Comparison of ENCODE assay signal across 1 mouse cellular context in the genomic region with DNA sequence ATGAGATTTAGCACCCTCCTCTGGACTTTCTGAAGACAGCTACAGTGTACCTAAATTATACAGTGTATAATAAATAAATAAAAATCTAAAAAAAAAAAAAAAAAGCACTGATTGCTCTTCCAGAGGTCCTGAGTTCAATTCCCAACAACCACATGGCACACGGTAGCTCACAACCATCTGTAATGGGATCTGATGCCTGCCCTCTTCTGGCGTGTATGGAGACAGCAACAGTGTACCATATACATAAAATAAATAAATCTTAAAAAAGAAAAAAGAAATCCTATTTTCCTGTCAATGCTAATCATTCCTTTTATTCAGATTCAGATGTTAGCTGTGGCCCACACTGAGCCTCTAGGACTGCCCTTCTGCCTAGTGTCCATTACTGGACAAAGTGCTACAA.
A peak's percentile ranks its signal among the peaks of the same experiment; 100 is the strongest.
TF ChIP-seq lines count a peak whose summit lies in the region.

No protein-coding gene starts in this region.

TF ChIP-seq in MEL, 35 proteins besides CTCF, POLR2A, EP300 and RAD21 (continued from another document):
- 0 out of 2 replicates have a peak, but pooled peaks have one; percentile 20 for TF ChIP-seq MXI1 (IDR thresholded peaks at IDR 0.05; ENCODE audit: low read depth, low read length)
- no peak for TF ChIP-seq BHLHE40 (IDR thresholded peaks at IDR 0.05; ENCODE audit: borderline replicate concordance, low read depth, low read length)
- no peak for TF ChIP-seq E2F4 (IDR thresholded peaks at IDR 0.05; ENCODE audit: borderline replicate concordance, low read depth, low read length)
- TF ChIP-seq POLR2AphosphoS5 (IDR thresholded peaks at IDR 0.05; ENCODE audit: borderline replicate concordance, low read depth, low read length) = no peak
- TF ChIP-seq TCF12 (IDR thresholded peaks at IDR 0.05; ENCODE audit: low read depth, low read length) = no peak
- TF ChIP-seq SIN3A (IDR thresholded peaks at IDR 0.05; ENCODE audit: low read length) = no peak
- TF ChIP-seq MEF2A (IDR thresholded peaks at IDR 0.05; ENCODE audit: extremely low read depth, insufficient replicate concordance, low read depth, low read length, poor library complexity, severe bottlenecking) = no peak
- TF ChIP-seq ZC3H11A (IDR thresholded peaks at IDR 0.05; ENCODE audit: low read depth, low read length) = 0 out of 2 replicates have a peak, but pooled peaks have one; percentile 3
- TF ChIP-seq KAT2A (conservative IDR thresholded peaks at IDR 0.05; ENCODE audit: low read depth, low read length) = no peak
- peak; percentile 49 for TF ChIP-seq SMC3 (IDR thresholded peaks at IDR 0.05; ENCODE audit: low read depth, low read length)
- no peak for TF ChIP-seq CHD2 (IDR thresholded peaks at IDR 0.05; ENCODE audit: low read length)
- TF ChIP-seq MAZ (IDR thresholded peaks at IDR 0.05; ENCODE audit: low read depth, low read length) = no peak
- no peak for TF ChIP-seq ETS1 (IDR thresholded peaks at IDR 0.05; ENCODE audit: low read depth, low read length)
- TF ChIP-seq ZMIZ1 (IDR thresholded peaks at IDR 0.05; ENCODE audit: low read depth, low read length) = no peak
- no peak for TF ChIP-seq HCFC1 (IDR thresholded peaks at IDR 0.05; ENCODE audit: low read depth, low read length)
- TF ChIP-seq USF2 (IDR thresholded peaks at IDR 0.05; ENCODE audit: borderline replicate concordance in 1 of 2, insufficient read depth in 1 of 2, low read depth in 1 of 2, low read length in 2 of 2) = no peak
- TF ChIP-seq MYB (IDR thresholded peaks at IDR 0.05; ENCODE audit: low read depth, low read length) = no peak
- no peak for TF ChIP-seq ELF1 (IDR thresholded peaks at IDR 0.05; ENCODE audit: low read depth, low read length)
- no peak for TF ChIP-seq CHD1 (IDR thresholded peaks at IDR 0.05; ENCODE audit: low read depth, low read length)
- TF ChIP-seq MYC (IDR thresholded peaks at IDR 0.05; ENCODE audit: low read depth, low read length) = 0 out of 2 replicates have a peak, but pooled peaks have one; percentile 32
- TF ChIP-seq GATA1 (IDR thresholded peaks at IDR 0.05; ENCODE audit: low read depth, low read length) = no peak
- no peak for TF ChIP-seq TAL1 (IDR thresholded peaks at IDR 0.05; ENCODE audit: low read length)
- TF ChIP-seq UBTF (IDR thresholded peaks at IDR 0.05; ENCODE audit: borderline replicate concordance, insufficient read depth, low read depth, low read length) = no peak
- 0 out of 2 replicates have a peak, but pooled peaks have one; percentile 20 for TF ChIP-seq ZNF384 (IDR thresholded peaks at IDR 0.05; ENCODE audit: low read depth, low read length)
- TF ChIP-seq POLR2AphosphoS2 (IDR thresholded peaks at IDR 0.05; ENCODE audit: low read length) = 0 out of 2 replicates have a peak, but pooled peaks have one; percentile 42
- no peak for TF ChIP-seq JUND (IDR thresholded peaks at IDR 0.05; ENCODE audit: low read depth, low read length)
- no peak for TF ChIP-seq RCOR1 (IDR thresholded peaks at IDR 0.05; ENCODE audit: low read depth, low read length)
- TF ChIP-seq TBP (IDR thresholded peaks at IDR 0.05; ENCODE audit: low read depth, low read length) = no peak
- no peak for TF ChIP-seq NRF1 (IDR thresholded peaks at IDR 0.05; ENCODE audit: insufficient read depth, low read depth, low read length, poor library complexity, severe bottlenecking)
- TF ChIP-seq USF1 (IDR thresholded peaks at IDR 0.05; ENCODE audit: low read depth, low read length) = no peak
